Mouse (Mus musculus): ENCODE data around the gene Kif19a. TPM values are rescaled to one million over a fixed set of nuclear protein-coding genes. Genes with fewer than 3 reads are reported as not detected.
A peak's percentile ranks its signal among the peaks of the same experiment; 100 is the strongest.

Kif19a gene
- polyA plus RNA-seq, 1 experiment from 2014 or later, result 0.11 TPM

DNA sequence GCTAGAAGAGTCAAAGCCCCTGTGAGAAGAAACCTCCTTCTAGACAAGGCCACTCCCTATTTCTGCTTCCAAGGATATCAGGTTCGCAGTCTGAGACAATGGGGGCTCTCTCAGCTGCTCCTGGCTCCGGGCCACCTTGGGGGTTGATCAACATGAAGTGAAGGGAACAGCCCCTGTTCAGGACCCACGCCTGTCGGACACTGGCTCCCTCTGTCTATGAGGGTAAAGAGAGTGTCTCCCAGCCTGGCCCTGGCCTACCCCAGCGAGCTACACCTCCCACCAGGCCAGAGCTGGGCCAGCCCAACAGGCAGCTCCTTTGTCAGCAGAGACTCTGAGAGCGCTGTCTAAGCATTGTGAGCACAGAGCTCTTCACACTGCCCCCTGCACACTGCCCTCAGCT is 4.7 kb downstream of the Kif19a start:
- WGBS, result 43% methylated on average over 6 of the region's 6 CpGs
- H3K9me3 ChIP-seq (replicated peaks; ENCODE audit: low read length), result no peaks in the 10 kb centered on the region
- DNase-seq (ENCODE audit: low spot score), result no peak

DNA sequence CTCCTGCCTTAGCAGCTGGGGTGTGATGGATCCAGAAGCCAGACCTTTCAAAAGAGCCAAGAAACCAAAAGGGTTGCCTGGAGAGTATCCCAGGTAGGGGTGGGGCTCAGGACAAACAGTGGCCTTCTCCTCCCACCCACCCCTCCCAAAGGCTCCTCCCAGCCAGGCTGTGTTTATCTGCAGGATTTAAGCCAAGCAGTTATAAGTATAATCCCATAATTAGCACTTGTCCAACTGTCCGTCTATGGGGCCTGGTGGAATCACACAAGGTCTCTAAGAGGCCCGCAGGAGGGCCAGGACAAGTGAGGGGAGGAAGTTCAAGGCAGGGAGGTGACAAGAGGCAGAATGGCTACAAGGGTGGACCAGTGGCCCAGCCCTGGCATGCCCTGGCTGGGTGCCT is 6.7 kb downstream of the Kif19a start:
- DNase-seq (ENCODE audit: low spot score) (no peak), ATAC-seq (replicated peaks; ENCODE audit: low FRiP score, low read depth) (no peak)
- no peak overlapping the region for H3K9ac ChIP-seq (ENCODE audit: low read depth, low read length)
- H3K4me2 ChIP-seq (ENCODE audit: low read length), result no peak overlapping the region
- no peaks in the 10 kb centered on the region for H3K4me1 ChIP-seq (replicated peaks; ENCODE audit: insufficient read depth, low read length)
- H3K4me3 ChIP-seq (replicated peaks; ENCODE audit: low read depth, low read length), result no peak overlapping the region
- H3K36me3 ChIP-seq (ENCODE audit: insufficient read depth, low read length), result no peaks in the 10 kb centered on the region
- H3K27ac ChIP-seq, result no peak overlapping the region
- no peaks in the 10 kb centered on the region for H3K27me3 ChIP-seq (ENCODE audit: insufficient read depth, low read length)
- H3K9me3 ChIP-seq (replicated peaks; ENCODE audit: low read length), result no peaks in the 10 kb centered on the region
- WGBS, result 66% methylated on average over 2 of the region's 2 CpGs
- no peak for TF ChIP-seq CTCF (IDR thresholded peaks at IDR 0.05; ENCODE audit: low read depth)

More for the DNA sequence above, 4.7 kb downstream of the Kif19a start:
- ATAC-seq (replicated peaks; ENCODE audit: low FRiP score, low read depth), result no peak
- H3K4me1 ChIP-seq (replicated peaks; ENCODE audit: insufficient read depth, low read length), result no peaks in the 10 kb centered on the region
- H3K4me2 ChIP-seq (ENCODE audit: low read length), result no peak overlapping the region
- H3K4me3 ChIP-seq (replicated peaks; ENCODE audit: low read depth, low read length), result no peak overlapping the region
- H3K27me3 ChIP-seq (ENCODE audit: insufficient read depth, low read length), result 0 out of 2 replicates have a peak, but pooled peaks cover 13% of the 10 kb centered on the region
- no peak for TF ChIP-seq CTCF (IDR thresholded peaks at IDR 0.05; ENCODE audit: low read depth)
- H3K9ac ChIP-seq (ENCODE audit: low read depth, low read length), result no peak overlapping the region
- no peaks in the 10 kb centered on the region for H3K36me3 ChIP-seq (ENCODE audit: insufficient read depth, low read length)
- no peak overlapping the region for H3K27ac ChIP-seq

DNA sequence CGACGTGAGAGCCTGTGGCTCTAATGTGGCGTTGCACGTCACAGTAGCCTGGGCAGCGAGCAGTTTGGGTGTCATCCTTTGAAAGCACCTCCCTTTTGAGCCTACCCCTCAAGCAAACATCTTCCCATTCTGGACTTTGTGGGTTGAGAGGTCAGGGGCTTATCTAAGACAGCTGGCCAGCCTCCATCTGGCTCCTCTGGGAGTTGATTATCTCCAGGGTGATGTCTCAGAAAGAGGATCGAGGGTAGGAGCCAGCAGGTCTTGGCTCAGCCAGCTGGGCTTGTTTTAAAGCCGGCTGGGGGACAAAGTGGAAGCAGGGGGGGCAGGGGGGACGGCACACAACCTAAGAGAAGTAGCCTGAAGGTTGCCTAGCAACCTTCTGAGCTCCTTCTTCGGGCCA is 14.9 kb downstream of the Kif19a start:
- Histone ChIP-seq H3K9ac (ENCODE audit: low read depth, low read length) (no peak overlapping the region), H3K27ac (no peak overlapping the region), H3K36me3 (ENCODE audit: insufficient read depth, low read length) (no peaks in the 10 kb centered on the region), H3K4me3 (replicated peaks; ENCODE audit: low read depth, low read length) (no peak overlapping the region), H3K4me2 (ENCODE audit: low read length) (no peak overlapping the region), H3K9me3 (replicated peaks; ENCODE audit: low read length) (no peaks in the 10 kb centered on the region), H3K27me3 (ENCODE audit: insufficient read depth, low read length) (no peaks in the 10 kb centered on the region), H3K4me1 (replicated peaks; ENCODE audit: insufficient read depth, low read length) (no peaks in the 10 kb centered on the region)
- 48% methylated on average over 9 of the region's 9 CpGs for WGBS
- DNase-seq (ENCODE audit: low spot score) (no peak), ATAC-seq (replicated peaks; ENCODE audit: low FRiP score, low read depth) (no peak)
- TF ChIP-seq CTCF (IDR thresholded peaks at IDR 0.05; ENCODE audit: low read depth), result no peak

DNA sequence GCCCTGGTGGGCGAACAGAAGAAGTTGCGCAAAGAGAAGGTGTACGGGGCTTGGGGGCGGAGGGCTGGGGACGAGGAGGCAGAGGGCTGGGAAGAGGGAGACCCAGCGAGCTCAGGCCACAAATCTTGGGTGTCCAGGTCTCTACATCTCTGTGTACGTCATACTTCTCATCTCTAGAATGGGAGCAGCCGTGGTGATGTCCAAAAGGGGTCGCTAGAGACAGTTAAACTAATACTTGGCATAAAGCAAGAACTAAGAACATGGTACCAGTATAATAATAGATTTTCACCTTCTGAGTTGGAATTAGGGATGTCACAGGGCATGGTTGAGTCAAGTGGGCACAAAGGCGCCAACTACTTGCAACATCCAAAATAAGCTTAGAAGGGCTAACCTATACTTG is 20.7 kb downstream of the Kif19a start:
- 56% methylated on average over 10 of the region's 10 CpGs for WGBS
- Histone ChIP-seq H3K4me3 (replicated peaks; ENCODE audit: low read depth, low read length) (peak overlapping the region; percentile 17; the same call in 1 of the 2 replicates), H3K4me1 (replicated peaks; ENCODE audit: insufficient read depth, low read length) (no peaks in the 10 kb centered on the region), H3K4me2 (ENCODE audit: low read length) (peak overlapping the region; percentile 45), H3K9ac (ENCODE audit: low read depth, low read length) (no peak overlapping the region), H3K36me3 (ENCODE audit: insufficient read depth, low read length) (no peaks in the 10 kb centered on the region), H3K27ac (no peak overlapping the region), H3K27me3 (ENCODE audit: insufficient read depth, low read length) (peaks cover 38% of the 10 kb centered on the region), H3K9me3 (replicated peaks; ENCODE audit: low read length) (no peaks in the 10 kb centered on the region)
- 0 out of 2 replicates have a peak, but pooled peaks have one; percentile 10 for TF ChIP-seq CTCF (IDR thresholded peaks at IDR 0.05; ENCODE audit: low read depth)
- DNase-seq (ENCODE audit: low spot score), result no peak
- ATAC-seq (replicated peaks; ENCODE audit: low FRiP score, low read depth), result no peak

DNA sequence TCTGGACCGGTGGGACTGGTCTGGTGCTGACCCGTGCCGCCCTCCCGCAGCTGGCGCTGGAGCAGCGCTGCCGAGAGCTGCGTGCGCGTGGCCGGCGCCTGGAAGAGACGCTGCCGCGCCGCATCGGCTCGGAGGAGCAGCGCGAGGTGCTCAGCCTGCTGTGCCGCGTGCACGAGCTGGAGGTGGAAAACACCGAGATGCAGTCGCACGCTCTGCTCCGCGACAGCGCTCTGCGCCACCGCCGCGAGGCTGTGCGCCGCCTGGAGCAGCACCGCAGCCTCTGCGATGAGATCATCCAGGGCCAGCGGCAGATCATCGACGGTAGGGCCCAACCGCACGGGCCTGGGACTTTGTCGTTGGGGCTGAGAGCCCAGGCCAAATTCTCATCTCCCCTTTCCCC is 21.1 kb downstream of the Kif19a start:
- TF ChIP-seq CTCF (IDR thresholded peaks at IDR 0.05; ENCODE audit: low read depth), result no peak
- Histone ChIP-seq H3K9me3 (replicated peaks; ENCODE audit: low read length) (no peaks in the 10 kb centered on the region), H3K36me3 (ENCODE audit: insufficient read depth, low read length) (no peaks in the 10 kb centered on the region), H3K27me3 (ENCODE audit: insufficient read depth, low read length) (peaks cover 43% of the 10 kb centered on the region), H3K4me1 (replicated peaks; ENCODE audit: insufficient read depth, low read length) (peaks cover under 1% of the 10 kb centered on the region; the same call in 1 of the 2 replicates), H3K4me2 (ENCODE audit: low read length) (peak overlapping the region; percentile 45), H3K4me3 (replicated peaks; ENCODE audit: low read depth, low read length) (peak overlapping the region; percentile 17; the same call in 1 of the 2 replicates), H3K9ac (ENCODE audit: low read depth, low read length) (no peak overlapping the region), H3K27ac (no peak overlapping the region)
- no peak for DNase-seq (ENCODE audit: low spot score)
- ATAC-seq (replicated peaks; ENCODE audit: low FRiP score, low read depth), result 0 out of 2 replicates have a peak, but pooled peaks have one; percentile 21
- 2% methylated on average over 42 of the region's 43 CpGs for WGBS

DNA sequence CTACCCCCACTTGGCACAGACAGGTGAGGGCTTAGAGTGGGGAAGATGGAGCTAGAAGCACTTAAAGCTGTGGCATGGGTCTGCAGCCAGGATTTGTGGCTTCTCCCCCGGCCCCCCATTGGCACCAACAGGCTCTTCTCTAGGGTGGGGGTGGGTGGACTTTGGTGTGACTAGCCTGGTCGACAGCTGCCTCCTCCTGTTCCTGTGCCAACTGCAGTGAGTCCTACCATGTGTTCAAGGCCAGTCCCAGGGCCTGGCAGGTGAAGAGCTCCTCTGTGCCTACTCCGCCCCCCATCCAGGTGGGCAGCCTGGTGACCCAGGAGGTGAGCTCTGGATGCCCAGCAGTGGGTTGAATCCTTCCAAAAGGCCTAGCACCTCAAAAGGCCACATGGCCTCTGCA is 22.4 kb downstream of the Kif19a start:
- H3K4me2 ChIP-seq (ENCODE audit: low read length), result no peak overlapping the region
- no peak for ATAC-seq (replicated peaks; ENCODE audit: low FRiP score, low read depth)
- WGBS, result 84% methylated on average over 3 of the region's 3 CpGs
- peaks cover 56% of the 10 kb centered on the region for H3K27me3 ChIP-seq (ENCODE audit: insufficient read depth, low read length)
- DNase-seq (ENCODE audit: low spot score), result no peak
- TF ChIP-seq CTCF (IDR thresholded peaks at IDR 0.05; ENCODE audit: low read depth), result no peak
- no peak overlapping the region for H3K9ac ChIP-seq (ENCODE audit: low read depth, low read length)
- H3K4me1 ChIP-seq (replicated peaks; ENCODE audit: insufficient read depth, low read length), result peaks cover 12% of the 10 kb centered on the region; the same call in 1 of the 2 replicates
- H3K36me3 ChIP-seq (ENCODE audit: insufficient read depth, low read length), result no peaks in the 10 kb centered on the region
- H3K4me3 ChIP-seq (replicated peaks; ENCODE audit: low read depth, low read length), result no peak overlapping the region
- H3K27ac ChIP-seq, result no peak overlapping the region
- H3K9me3 ChIP-seq (replicated peaks; ENCODE audit: low read length), result no peaks in the 10 kb centered on the region

All from kidney, postnatal 0 days (tissue).